Mouse (Mus musculus) cerebellum, postnatal 10 days (tissue): ENCODE measurements around the gene Csf1.
"Not testable (repeated sequence)": the region's sequence is repeated elsewhere in the genome, so short reads cannot be mapped to it uniquely, and the experiment has no call there.

Experiments
- DNase-seq, 2 experiments: peaks; one replicate each; pipeline ENCODE4 v3.0.0; 2021; ENCODE audit warnings: mixed read lengths in 2 of 2

Gene Csf1

DNA sequence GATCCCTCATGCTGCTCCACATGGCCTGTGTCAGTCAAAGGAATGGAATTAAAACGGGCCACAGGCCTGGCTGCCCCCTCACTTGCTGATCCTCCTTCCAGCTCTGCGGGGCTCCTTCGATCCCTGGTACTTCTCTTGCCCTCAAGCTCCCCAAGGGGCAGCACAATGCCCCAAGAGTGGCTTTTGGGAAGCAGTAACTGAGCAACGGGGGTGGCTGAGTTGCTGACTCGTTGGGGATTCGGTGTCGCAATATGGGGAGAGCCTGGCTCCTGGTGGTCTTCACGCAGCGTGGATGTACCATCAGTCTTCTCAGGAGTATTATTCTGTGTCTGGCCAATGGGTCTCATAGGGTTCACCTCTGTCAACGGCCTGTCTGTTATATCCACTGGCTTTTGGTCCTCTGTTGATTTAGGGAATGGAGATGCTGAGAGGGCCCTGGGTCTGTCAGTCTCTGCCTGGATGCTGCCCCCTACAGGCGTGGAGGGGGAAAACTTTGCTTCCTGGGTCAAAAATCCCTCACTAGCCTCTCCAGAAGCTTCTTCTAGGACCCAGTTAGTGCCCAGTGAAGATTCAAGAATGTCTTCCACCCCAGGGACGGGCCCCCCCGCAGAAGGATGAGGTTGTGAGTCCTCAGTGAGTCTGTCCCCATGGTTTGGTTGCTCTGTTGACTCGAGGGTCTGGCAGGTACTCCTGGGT lies 11.9 kb downstream of the Csf1 start:
- DNase-seq, result no peak

DNA sequence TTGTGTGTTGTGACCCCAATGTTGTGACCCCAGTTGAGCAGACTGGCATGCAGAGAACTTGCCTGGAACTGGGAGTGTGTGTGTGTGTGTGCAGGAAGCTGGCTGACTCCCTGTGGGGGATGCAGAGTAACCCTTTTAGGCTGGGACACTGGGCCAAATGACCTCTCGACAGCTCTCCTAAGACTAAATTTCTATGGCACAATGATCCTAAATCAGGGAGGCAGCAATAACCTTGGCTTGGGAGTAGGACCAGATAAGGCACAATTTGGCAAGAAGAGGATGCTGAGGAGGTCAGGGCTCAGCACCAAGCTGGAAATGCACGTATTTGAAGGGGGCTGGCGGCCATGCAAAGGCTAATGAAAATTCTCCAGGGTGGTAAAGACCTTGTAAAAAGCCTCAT lies 14.2 kb downstream of the Csf1 start:
- no peak for DNase-seq

DNA sequence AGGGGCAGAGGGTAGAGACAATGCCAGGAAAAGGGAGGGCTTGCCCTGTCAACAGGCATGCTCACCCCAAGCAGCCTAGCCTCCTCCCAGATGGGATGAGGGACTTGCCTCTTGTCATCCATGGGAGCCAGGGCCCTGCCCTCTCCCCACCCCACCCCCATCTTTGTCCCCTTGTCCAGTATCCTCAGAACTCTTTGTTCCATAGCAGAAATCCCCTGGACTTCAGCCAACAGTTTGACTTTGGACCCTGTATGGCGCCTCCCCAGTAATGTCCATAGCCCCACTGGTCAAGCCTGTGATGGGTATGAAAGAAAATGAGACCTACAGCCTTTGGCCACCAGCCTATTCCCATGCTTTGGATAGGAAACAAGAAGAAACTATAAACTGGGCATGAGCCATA lies 16.6 kb downstream of the Csf1 start:
- DNase-seq, result no peak

DNA sequence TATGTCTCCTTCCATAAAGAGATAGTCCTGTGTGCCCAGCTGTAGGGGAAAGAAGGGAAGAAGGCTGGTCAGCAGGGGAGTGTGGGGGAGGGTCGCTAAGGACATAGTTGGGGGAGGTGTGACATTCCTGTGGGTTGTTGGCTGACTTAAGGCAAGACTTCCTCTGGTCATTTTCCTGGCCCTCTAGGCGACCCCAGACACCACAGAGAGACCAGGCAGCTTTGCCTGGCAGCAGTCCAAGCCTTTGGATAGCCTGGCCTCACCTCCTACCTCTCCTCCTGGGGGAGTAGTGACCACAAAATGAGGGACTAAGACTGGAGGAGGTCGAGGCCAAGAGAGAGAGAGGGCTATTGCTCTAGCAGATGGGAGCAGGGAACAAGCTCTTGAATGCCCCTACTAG lies 17.2 kb downstream of the Csf1 start:
- no peak for DNase-seq

DNA sequence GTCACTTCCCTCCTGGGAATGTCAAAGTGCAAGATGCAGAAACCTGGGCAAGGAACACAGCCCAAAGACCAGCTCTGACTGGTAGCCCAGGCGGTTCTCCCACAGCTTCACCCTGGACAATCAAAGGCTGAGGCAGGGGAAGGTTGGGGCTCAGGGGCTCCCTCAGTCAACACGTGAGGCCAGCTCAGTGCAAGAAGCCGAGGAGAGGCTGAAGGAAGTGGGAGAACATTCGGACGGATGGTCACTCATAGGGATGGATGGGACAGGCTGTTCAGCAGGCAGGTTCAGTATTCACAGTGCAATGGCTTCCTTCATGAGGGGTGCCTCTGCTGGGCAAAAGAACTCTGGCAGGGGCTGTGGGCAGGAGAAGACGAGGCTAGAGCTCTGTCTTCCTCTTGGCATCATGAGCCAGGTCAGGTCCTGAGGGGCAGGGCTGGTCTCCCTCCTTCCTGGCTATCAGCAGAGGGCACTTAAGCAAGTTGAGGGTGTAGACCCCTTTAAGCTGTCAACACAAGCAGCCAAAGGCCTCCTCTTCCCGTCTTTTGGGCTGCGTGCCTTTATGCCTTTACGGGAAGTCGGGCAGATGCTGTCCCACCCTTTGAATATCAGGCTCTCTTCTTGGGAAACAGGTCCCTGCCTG lies 18.1 kb downstream of the Csf1 start:
- no peak for DNase-seq

DNA sequence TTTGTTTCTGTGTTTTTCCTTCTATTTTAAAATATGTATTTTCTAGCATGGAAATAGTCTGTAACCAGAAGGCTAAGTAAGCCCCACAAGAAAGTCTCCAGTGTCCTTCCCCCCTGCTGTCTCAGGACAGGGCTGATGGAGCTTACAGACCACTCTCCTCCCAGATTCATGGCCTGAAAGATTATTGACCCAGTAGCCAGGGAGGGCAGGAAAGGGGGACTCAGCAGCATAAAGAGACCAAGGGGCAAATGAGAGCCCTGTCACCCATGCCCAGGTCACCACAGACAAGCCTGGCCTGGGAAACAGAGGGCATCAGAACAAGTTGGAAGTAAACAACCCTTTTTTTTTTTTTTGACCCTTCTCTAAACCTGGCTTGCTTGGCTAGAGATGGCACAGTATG lies 18.9 kb downstream of the Csf1 start:
- no peak for DNase-seq

DNA sequence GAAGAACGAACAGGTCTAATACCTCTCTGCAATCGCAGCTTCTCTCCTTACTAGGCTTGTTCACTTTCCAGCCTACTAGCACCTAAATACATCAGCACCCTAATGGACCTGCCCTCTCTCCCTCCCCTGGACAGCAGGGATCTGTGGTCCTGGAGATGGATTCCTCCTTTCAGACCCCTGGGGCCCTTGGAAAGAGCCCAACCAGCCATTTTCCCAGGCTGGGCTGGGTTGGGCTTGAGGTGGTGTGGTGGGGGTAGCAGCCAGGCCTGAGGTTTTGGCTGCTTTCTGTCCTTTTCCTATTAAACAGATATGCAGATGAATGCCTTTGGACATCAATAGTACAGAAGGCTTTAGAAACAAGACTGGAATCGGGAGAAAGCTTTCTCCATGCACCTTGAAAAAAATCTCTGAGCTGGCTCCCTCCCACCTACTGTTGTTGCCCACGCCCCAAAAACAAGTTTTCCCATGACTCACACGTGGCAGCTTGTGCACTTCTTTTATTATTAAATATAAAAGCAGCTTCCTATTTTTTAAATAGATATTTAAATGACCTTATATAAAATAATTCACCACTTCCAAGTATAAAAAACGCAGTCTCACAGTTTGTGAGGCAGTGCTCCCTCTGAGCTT lies 19.6 kb downstream of the Csf1 start:
- peak; percentile 74 to 80 for DNase-seq

DNA sequence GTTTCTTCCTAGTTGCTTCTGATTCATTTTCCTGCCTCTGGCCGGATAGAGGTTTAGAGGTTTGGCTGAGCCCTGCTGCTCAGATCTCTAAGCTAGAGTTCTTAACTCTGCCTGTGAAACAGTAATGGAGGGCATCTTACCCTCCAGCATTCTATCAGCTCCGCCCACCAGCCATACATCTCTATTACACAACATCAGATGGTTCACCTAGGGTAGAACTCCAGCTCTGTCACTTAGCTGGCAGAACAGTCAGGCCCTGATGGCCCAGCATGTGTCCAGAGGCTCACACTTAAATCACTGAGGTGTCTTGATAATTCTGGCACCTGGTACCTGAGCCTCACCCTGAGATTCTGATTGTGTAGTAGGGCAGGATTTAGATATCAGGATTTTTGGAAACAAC lies 20.3 kb downstream of the Csf1 start:
- no peak for DNase-seq

DNA sequence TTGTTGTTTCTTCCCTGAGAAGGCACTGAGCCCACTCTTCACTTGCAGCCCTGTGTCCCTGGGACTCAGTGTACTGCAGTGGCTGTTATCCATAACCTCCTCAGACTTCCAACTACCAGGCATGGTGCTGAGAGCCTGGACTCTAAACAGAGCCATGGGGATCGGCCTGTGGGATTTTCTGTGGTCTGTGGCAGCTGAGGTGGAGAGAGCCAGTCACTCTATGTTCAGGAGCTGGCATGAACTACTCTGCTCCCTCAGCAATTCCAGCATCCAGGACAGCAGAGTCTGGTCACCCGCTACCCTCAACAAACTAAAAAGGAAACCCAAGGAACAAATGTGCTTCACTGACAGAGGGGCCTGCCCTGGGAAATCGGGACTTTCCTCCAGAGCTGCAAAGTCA lies 20.8 kb downstream of the Csf1 start:
- DNase-seq, result no peak

DNA sequence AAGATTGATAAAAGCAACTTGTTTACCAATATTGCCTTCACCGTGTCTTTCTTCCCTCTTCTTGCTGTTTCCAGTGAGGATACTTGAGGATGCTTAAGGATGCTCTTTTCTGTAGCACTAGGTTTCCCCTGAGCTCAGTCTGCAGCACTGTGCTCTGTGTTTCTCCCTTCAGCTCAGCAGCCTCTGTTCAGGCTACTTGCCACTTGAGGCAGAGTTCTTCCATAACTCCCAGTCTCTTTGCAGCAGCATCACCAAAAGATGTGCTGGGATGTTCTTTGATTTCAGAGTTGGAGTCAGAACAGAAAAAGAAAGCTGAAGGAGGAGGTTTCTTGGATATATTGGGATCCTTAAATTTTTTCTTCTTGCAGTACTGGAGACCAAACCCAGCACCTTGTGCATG lies 21.6 kb downstream of the Csf1 start:
- no peak for DNase-seq

DNA sequence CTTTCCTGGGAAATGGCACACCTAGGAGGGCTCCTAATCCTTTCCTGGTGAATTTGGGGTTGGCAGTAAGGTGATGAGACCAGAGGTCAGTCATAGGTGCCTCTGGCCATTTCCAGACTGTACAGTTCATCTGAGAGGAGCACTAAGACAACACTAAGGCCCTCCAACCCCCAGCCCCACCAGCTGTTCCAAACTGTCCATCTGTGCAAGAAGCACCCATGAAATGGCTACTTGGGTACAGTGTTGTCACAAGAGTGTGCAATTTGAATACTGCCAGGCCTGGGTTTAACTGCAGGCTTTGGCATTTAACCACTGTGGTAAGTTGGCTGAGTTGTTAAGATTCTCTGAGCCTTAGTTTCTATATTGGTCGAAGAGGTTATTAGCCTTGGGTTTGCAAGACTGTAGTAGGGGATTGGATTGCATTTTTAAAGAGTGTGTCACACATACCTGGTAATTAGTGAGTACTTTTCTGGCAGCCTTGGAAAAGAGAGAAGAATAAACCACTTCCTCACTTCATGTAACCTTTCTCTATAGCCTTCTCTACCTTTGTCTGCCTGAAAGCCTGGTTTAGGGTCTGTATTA lies 22.6 kb downstream of the Csf1 start:
- no peak for DNase-seq

DNA sequence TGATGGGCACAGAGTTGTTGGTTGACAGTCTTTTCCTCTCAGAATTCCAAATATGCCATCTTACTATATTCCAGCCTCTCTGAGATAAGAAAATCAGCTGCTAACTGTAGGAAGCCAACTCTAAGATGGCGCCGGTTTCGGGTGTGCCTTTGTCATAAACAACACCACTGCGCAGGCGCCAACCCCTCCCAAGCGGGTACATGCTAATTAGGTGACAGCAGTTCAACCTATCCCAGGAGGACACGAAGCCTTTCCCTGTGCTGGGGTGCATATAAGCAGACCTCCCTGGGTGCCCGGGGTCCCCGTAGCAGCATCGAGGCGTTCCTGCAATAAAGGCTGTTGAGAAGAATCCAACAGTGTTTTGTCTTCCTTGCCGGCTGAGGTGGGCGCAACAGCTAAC lies 24.6 kb downstream of the Csf1 start:
- not testable (repeated sequence) for DNase-seq

DNA sequence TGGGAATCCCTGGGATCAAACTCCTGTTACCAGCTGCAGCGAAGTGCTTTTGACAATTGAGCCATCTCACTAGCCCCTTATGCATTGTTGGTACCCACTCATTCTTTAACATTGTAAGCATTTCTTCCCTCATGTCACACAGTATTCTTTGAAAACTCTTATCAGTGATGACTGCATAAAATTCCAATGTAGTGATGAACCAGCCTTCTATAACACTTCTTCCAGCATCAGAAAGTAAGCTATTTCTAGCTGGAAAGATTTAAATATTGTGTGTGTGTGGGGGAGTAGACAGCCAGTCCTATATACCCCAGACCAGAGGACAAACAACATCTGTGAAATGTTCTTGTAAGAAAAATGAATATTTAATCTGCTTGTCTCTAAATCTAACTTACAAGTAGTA lies 26.9 kb downstream of the Csf1 start:
- no peak for DNase-seq

DNA sequence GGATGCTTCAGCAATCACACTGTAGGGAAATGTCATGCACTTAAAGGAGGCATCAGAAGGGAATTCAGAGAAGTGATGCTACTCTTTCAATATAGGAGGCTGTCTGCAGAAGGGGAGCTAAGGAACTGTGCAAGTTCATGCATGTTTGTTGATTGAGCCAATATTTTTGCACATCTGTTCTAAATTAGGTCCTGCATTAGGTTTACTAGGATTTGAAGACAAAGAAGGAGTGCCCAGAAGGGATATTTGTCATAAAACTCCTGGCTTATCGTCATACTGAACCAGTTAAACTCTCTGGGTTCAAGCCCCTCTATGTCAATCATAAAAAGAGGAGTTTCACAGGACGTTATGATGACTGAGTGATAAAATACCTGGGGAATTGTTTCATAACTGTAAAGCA lies 30.0 kb downstream of the Csf1 start:
- DNase-seq, result no peak

DNA sequence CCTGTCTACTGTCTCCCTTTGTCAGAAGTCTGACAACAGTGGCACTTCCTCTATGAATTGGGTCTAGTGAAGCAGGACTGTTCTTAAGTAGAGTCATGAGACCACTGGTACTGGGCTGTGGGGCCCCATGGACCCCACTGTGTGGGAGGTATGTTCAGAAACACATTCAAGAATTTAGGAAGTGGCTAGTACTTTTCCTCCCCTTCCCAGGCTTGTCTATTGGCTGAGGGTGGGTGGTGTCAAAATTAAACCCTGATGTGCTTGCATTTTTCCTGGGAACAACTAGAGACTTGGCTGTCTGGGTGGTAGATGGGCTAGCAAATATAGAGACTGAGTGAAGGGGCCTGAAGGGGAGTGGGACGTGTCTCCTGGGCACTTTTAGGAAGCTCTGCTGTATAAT lies 31.8 kb downstream of the Csf1 start:
- no peak for DNase-seq

DNA sequence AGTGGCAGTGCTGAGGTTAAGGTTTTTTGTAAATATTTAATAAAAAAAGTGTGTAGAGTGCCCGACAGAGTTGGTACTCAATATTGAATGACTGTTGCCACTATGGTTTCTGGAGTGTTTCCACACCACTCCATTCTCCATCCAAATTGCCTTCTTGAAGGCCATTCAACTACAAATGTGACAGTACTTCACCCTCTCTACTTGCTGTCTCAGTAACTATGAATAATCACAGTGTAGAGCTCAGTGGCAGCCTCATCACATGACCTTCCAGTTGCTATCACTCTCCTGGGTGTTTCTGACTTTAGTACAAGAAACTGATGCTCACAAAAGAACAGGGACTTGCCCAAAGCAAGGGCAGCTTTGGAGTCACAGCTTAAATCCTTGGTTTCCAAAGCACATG lies 44.3 kb downstream of the Csf1 start:
- DNase-seq, result no peak

DNA sequence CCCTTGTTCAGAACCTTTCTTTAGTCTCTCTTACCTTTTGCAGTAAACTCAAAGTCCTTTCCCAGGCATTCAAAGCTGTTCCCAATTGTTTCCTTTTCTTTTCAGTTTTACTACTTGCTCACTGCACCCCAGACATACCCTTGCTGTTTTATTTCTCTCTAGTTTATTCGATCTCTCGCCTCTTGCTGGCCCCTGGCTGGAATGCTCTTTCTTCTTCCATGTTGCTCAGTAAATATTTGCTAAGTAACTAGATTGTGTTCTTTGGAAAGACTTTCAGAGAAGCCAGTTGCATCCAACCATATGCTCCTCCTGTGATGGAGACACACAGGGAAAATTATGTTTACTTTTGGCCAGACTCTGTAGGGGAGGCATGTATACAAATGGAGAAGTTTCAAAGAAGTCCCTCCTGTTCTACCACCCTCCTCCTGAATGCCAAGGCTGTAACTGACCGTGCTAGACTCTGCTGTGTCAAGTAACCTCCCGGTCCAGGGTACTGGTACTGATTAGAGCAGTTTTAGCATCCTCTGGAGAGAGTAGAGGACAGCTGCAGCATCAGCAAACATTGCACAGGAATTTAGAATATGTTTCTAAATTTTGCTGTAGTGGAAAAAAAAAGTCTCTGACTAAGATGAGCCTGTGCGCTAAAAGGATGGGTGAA lies 45.9 kb downstream of the Csf1 start:
- DNase-seq, result no peak

DNA sequence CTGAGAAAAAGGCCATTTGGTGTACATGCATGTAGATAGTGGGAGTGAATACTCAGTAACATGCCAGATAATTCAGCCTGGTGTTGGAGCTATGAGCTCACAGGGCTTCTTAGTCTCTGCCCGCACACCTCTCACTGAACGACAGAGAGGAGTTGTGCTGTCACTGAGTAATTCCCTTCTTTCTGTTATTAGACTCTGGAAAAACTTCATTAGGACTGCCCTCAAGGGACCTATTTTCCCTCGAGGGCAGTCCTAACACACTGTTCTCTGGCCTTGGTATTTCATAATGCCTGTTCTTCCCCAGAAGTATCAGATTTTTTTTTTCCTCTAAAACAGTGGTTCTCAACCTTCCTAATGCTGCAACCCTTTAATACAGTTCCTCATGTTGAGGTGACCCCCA lies 48.2 kb downstream of the Csf1 start:
- DNase-seq, result no peak

DNA sequence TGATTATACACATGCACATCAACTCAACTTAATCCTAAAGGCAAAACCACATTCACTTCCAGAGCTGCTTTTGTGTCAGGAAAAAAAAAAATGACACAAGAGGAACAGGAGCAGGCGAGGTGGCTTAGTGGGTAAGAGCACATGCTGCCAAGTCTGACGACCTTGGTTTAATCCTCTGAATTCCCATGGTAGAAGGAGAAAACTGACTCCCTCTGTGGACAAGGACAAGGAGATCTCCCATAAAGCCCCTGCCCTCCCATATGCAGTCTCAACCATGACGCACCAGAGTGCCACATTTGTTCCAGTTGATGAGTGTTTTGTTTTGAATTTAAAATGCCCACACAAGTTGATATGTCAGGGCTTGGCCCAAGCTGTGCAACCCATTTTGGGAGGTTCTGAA lies 51.1 kb downstream of the Csf1 start:
- DNase-seq, result no peak

DNA sequence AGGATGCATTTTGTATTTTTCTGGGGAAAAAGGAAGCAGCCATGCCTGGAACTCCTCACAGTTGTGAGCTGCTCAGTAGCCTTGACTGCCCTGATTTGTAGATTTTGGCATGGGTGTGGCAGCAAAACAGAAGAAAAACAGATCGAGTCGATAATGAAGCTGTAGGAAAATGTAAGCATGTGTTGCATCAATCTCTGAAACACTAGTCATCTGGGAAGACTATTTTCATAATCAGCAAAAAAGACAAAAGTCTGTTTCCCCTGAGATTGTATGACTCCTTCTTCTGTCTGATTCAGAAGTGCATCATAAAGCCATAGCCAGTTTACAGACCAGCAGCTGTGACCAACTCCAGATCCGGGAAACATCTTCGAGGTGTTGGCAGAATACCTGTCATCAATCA lies 53.0 kb downstream of the Csf1 start:
- no peak for DNase-seq

DNA sequence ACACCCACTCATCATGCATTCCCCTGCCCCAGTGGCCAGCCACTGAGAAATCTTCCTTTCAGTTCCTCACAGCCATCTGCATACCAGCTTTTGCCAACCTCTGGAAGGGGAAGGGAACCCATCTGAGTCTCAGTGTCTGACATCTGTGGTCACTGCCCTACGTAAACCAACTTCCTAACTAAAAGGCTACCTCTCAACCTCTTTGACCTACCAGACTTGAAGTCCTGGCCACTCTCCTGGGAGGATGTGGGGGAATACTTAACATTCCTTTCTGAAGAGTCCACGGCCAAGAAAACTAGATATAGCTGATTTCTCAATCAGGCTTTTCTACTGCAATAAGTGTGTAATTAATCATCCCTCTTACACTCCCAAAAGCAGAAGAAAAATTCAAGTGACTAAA lies 54.1 kb downstream of the Csf1 start:
- DNase-seq, result no peak

DNA sequence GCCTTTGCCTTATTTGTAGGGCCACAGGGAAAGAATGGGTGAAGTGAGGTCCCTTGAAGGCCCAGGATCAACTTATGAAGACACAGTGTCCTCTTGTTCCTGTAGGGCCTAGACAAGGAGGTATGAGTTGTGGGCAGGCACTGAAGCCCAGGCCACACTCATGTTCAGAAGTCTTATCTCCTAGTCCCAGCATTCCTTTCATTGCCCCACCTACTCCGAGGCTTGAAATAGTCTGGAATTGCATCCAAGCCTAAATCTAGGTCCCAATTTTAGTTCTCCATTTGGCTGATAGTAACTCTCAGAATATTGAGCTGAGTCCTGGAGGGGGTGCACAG lies 55.9 kb downstream of the Csf1 start:
- DNase-seq, result no peak

DNA sequence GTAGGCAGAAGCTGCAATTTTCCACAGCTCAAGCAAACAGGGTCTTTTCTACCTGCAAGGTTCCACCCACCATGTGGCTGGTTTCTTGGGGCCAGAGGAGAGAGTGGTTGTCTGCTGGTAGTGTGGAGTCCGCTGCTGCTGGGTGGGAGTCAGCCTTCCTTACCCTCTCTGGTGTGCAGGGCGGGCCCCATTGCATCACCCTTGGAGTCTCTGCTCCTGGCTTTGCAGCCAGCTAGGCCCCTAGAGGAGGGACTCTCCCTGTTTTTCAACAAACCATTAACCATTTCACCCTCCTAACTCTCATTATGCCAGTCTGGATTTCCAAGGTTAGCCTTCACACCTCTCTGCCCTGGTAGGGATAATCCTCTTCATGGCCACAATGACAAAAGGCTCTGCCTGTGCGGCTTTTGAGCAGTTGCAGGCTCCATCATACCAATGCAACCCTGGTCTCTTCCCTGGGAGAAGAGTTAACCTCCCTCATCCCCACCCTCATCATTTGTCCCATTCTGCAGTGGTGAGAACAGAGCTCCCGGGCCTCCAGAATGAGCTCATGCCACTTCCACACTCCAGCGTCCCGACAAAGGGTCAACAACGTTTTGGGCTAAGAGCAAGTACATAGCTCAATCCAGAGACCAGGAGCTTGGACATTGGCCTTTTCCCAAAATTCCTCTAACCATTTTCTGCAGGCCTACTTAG lies 56.4 kb downstream of the Csf1 start:
- no peak for DNase-seq
